Mouse (Mus musculus) layer of hippocampus, postnatal 14 days (tissue): Measurements from ENCODE around the gene Sobp. TPM values are rescaled to one million over a fixed set of nuclear protein-coding genes. Genes with fewer than 3 reads are reported as not detected.

Source experiments
- DNase-seq, 2 experiments: peaks; one replicate each; pipeline ENCODE4 v3.0.0; 2021 to 2022; ENCODE audit warnings: low spot score in 2 of 2, mixed read lengths in 1 of 2
- long read RNA-seq, 2 experiments: library from polyadenylated mRNA; stranded (forward); transcript quantifications; one replicate each; pipeline ENCODE4 v2.0.0; 2021
- total RNA-seq, 2 experiments: library from RNA; stranded (reverse); gene quantifications; 2 replicates each; pipeline ENCODE4 v1.2.3; 2021

The Sobp gene
- total RNA-seq: 10 to 100 TPM; 80.1 to 85.0 TPM
- long read RNA-seq, experiment 1, partial matches to known transcripts: 13 of 17 reads
- long read RNA-seq, experiment 1, other reads (novel, unspliced or antisense): 4 of 17 reads
- long read RNA-seq, experiment 2, partial matches to known transcripts: 10 of 18 reads
- long read RNA-seq, experiment 2, other reads (novel, unspliced or antisense): 8 of 18 reads

- peak; percentile 83 to 85 for DNase-seq
These were observed at the start of gene Sobp, which contains the start of gene 9030612E09Rik for GRCm38 (mm10) chr10:43174326-43175155. Gene Sobp, minus strand, starts transcription at chr10:43174530. Gene 9030612E09Rik, plus strand, starts transcription at chr10:43174704.

DNA sequence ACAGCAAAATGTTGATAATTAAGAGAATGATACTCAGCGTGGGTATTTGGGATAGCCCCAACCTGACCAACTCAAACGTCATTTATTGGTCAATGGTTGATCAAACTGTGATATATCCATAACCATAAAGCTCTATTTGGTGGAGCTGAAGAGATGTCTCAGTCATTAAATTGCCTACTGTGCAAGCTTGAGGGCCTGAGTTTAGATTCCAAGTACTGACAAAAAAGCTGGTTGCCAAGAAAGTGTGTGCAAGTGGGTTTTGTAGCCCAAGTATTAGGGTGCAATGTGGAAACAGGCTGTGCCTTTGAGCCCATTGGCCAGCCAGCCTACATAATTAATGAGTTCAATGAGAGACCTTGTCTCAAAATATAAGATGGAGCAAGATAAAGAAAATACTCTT lies 49.1 kb upstream of the Sobp start:
- no peak for DNase-seq

DNA sequence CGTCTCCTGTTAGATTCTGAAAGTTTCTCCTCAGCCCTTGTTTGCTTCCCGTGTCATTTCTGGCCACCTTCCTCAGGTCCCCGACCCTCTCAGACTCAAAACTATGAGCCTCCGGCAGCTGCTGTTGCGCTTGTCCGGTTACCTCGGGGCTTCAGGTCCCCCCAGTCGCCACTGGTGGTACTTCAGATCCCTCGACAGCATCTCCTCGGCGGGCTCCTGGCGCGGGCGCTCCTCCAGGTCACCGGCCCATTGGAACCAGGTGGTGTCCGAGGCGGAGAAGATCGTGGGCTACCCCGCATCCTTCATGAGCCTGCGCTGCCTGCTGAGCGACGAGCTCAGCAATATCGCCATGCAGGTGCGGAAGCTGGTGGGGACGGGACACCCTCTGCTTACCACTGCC lies 47.3 kb upstream of the Sobp start:
- no peak for DNase-seq

DNA sequence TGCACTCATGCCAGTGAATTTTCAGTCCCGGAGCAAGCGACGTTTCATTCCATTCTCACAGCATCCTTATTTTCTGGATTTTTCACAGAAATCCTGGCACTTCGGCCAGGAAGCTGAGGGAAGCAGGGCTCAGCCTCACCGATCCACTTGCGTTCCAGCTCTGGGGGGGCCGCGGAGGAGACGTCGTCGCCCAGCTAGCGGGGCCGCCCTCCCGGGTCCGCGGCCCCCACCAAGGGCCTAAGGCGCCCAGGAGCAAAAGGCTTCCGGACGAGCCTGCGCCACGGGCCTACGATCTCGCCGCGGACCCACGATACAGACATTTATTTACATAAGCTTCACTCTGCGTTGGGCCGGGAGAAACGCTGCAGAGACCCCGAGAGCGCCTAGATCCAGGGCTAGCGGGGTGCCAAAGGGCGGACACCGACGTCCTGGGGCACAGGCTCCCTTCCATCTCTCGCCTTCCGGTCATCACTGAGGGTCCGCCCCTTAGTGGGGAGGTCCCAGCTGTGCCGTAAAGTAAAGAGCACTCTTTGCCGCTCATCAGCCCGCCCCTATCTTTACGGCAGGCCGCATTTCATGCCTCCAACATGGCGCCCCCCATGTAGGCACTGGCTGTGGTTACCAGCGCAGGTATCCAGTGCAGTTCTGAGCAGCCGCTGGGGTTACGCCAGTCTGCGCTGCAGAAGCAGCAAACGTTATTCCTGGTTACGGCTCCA lies 46.7 kb upstream of the Sobp start, which contains the start of gene Pdss2:
Pdss2 (plus strand) TSS at position 577 of the 716 bp plus-strand sequence.
- DNase-seq: peak; percentile 90 to 95

DNA sequence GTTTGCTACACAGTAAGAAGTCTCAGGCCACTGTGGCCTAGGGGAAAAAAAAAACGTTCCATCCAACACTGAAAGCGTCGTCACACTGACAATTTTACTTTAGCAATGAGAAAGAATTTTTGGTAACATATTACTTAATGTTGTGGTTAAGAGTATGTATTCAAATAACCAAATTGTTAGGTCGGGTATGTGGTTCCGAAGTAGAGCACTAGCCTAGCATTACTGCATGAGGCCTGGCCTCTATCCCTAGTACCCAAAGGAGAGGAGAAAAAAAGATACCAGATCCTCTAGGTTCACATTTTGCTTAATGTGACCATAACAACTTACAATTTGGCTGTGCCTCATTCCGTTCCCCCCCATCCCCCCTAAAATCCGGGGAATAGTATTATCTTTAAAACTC lies 46.1 kb upstream of the Sobp start:
- DNase-seq: peak; percentile 4 to 7

DNA sequence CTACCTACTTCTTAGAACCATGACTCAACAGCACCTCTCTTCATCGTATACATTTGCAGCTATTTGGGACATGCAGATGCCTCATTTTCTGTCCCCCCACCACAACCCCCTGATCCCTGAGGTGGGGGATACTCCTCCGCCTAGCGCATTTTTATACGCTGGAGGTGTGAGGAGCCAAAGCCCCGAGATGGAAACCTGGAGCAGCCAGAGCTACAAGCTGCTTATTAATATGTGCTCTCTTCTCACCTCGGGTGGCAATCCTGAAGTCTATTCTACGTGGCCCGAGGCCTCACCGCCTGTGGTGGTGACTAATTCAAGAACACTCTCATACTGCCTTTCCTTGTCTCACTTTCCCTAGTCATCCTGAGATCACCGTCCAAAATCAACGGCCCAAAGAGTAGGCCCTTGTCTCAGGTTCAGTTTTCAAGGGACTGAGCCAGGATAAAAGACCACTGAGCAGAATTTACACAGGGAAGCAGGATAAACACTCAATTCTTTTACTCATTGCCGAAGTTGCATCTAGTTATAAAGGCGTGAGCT lies 43.1 kb upstream of the Sobp start:
- no peak for DNase-seq

- DNase-seq: no peak
These were observed 37.5 kb upstream of the Sobp start for GRCm38 (mm10) chr10:43211866-43212265.

GRCm38 (mm10) chr10:43203865-43204264 lies 29.5 kb upstream of the Sobp start:
- no peak for DNase-seq

GRCm38 (mm10) chr10:43200206-43200605 lies 25.9 kb upstream of the Sobp start:
- DNase-seq: no peak

- peak in 1 of 2 experiments; percentile 24 for DNase-seq
These were observed 6.1 kb upstream of the Sobp start for GRCm38 (mm10) chr10:43180313-43180912.

DNA sequence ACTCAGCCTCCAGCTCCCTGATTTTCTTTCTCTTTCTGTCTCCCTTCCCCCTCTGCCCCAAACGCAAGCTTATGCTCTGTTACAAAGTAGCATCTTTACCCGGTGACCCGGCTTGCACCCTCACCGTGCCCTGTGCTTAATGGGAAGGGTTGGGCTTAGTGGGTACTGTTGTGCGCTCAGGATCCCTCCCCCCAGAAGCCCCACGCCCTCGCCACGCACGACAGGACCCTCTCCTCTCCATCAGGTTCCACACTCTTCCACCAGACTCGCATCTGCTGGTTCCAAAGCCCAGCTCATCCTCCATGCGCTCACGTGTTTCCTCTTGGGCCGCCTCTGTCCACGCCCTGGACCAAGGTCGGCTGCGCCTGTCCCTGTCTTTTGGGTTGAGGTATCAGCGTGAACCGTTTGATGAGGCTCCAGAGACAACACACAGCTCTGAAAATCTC lies 849 bp upstream of the Sobp start:
- peak in 1 of 2 experiments; percentile 18 for DNase-seq

- peak; percentile 30 to 43 for DNase-seq
These were observed 453 bp downstream of the Sobp start for GRCm38 (mm10) chr10:43173828-43174325.

GRCm38 (mm10) chr10:43173141-43173827 lies 1.0 kb downstream of the Sobp start:
- peak; percentile 45 to 52 for DNase-seq

GRCm38 (mm10) chr10:43172554-43172953 lies 1.8 kb downstream of the Sobp start:
- no peak for DNase-seq

GRCm38 (mm10) chr10:43172066-43172465 lies 2.3 kb downstream of the Sobp start:
- DNase-seq: no peak

DNA sequence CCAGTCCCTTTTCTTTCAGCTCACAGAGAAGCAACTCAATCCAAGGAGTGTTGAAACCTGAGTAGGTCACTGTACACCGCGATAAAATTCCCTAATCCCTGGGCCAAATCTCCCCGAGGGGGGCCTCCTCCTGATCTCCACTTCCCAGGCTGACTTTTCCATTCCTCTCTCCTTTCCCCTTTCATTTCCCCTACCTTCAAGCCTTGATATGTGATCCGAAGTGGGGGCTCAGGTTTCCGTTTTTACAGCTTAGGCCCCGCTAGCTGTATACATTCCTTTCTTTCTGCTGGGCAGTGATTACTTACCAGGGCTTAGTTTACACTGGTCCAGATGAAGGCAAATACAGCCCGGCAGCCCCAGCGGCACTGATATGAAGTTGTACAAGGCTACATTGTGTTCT lies 3.2 kb downstream of the Sobp start:
- no peak for DNase-seq

DNA sequence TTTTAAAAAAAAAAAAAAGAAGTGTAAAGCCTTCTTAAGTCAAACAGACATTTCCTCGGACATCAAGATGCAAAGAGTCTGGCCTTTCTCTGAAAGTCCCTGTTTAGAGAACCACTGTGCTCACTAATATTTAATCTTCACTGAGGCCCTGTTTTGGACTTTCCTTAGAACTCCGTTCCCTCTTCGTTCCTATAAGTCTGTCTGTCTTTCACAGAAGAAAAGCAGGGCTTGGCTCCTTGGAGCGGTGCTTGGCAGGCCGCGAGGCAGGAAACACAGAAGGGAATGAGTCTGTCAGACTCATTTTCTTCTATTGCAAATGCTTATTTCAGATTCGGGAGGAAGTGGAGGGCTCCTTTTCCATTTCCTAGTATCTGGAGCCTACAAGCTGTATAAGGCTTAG lies 5.5 kb downstream of the Sobp start:
- no peak for DNase-seq

DNA sequence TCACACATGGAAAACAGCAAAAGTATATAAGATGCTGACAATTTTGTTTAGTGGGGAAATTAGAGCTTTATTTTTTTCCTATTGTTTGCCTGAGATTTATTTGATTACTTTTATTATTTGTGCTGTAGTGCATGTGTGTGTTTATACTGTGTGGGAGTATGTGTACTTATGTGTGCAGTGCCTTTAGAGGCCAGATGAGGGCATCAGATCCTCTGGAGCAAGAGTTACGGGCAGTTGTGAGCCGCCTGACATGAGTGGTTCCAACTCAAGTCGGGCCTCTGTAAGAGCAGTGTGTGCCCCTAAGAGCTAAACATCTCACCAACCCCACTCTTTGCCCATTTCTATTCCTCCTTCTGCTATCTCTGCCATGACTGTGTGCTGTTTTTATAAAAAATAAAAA lies 7.5 kb downstream of the Sobp start:
- DNase-seq: no peak

- DNase-seq: no peak
These were observed 8.2 kb downstream of the Sobp start for GRCm38 (mm10) chr10:43166146-43166545.

GRCm38 (mm10) chr10:43164406-43164805 lies 9.9 kb downstream of the Sobp start:
- DNase-seq: no peak
